10 mouse cellular contexts compared by ENCODE assay signal in the genomic region with DNA sequence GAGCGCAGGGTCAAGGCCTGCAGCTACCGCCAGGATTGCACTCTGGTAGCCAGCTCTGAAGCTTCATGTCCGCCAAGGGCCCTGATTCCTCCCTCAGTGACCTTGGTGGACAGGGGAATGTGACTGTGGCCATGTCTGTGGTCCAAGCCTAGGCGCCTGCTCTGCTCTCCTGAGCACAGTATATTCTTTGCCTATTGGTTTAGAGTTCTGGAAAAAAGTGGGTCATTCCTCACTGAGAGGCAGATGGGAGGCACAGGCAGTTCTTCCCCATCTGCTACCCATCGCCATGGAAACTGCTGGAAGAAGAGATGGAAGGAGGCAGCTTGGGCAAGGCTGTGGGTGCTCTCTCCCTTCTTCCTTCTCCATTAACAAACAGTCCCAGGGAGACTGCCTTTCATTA.
DNase-seq lines count a peak whose midpoint lies in the region; ATAC-seq lines count a peak whose summit lies in the region.
"Had no signal": no experiment of that assay in that cellular context is flagged by ENCODE, and none has a peak within 500 bp of the region (broad histone marks: within the 10 kb centered on the region; RNA-seq: fewer than 3 reads in every experiment).

No protein-coding gene starts in this region.

- H3K4me3 ChIP-seq in hindbrain, embryonic 11.5 days (ENCODE audit: low read depth, low read length): no peak overlapping the region
- no peak overlapping the region for H3K4me3 ChIP-seq in heart, embryonic 12.5 days
- H3K4me3 ChIP-seq: kidney, embryonic 15.5 days; lung, embryonic 15.5 days had no signal

- no peak for ATAC-seq in hindbrain, embryonic 11.5 days (ENCODE audit: low FRiP score)
- ATAC-seq in heart, embryonic 12.5 days (ENCODE audit: insufficient number of reproducible peaks, low FRiP score): no peak

- 82% methylated on average over 5 of the region's 5 CpGs for WGBS in hindbrain, embryonic 11.5 days
- 85% methylated on average over 5 of the region's 5 CpGs for WGBS in heart, embryonic 12.5 days

- H3K9ac ChIP-seq in hindbrain, embryonic 11.5 days (ENCODE audit: low read depth, low read length): no peak overlapping the region
- H3K9ac ChIP-seq in heart, embryonic 12.5 days: no peak overlapping the region
- H3K9ac ChIP-seq: kidney, embryonic 15.5 days; lung, embryonic 15.5 days had no signal

- H3K9me3 ChIP-seq in hindbrain, embryonic 11.5 days (ENCODE audit: control insufficient read depth, low read length): no peaks in the 10 kb centered on the region
- no peaks in the 10 kb centered on the region for H3K9me3 ChIP-seq in heart, embryonic 12.5 days (replicated peaks)
- H3K9me3 ChIP-seq: kidney, embryonic 15.5 days; lung, embryonic 15.5 days had no signal

- H3K4me1 ChIP-seq in hindbrain, embryonic 11.5 days (replicated peaks; ENCODE audit: control insufficient read depth, insufficient read depth, low read length): no peaks in the 10 kb centered on the region; the same call in 1 of the 2 replicates
- no peaks in the 10 kb centered on the region for H3K4me1 ChIP-seq in heart, embryonic 12.5 days (replicated peaks)
- H3K4me1 ChIP-seq: kidney, embryonic 15.5 days; lung, embryonic 15.5 days had no signal

- no peak overlapping the region for H3K4me2 ChIP-seq in hindbrain, embryonic 11.5 days (replicated peaks; ENCODE audit: low read depth, low read length)
- H3K4me2 ChIP-seq in heart, embryonic 12.5 days: no peak overlapping the region
- H3K4me2 ChIP-seq: kidney, embryonic 15.5 days; lung, embryonic 15.5 days had no signal

- no peaks in the 10 kb centered on the region for H3K27me3 ChIP-seq in hindbrain, embryonic 11.5 days (ENCODE audit: control insufficient read depth, insufficient read depth, low read length)
- no peaks in the 10 kb centered on the region; the same call in 1 of the 2 replicates for H3K27me3 ChIP-seq in heart, embryonic 12.5 days (replicated peaks)
- H3K27me3 ChIP-seq: kidney, embryonic 15.5 days; lung, embryonic 15.5 days had no signal

- H3K36me3 ChIP-seq in hindbrain, embryonic 11.5 days (ENCODE audit: control insufficient read depth, insufficient read depth, low read length): peaks cover 5% of the 10 kb centered on the region; the same call in 1 of the 2 replicates
- no peaks in the 10 kb centered on the region for H3K36me3 ChIP-seq in heart, embryonic 12.5 days
- H3K36me3 ChIP-seq: kidney, embryonic 15.5 days; lung, embryonic 15.5 days had no signal

- DNase-seq in adrenal gland, adult 2 months: peak; percentile 20
- DNase-seq in adrenal gland, adult (ENCODE audit: inconsistent age in 2 of 2, low spot score in 1 of 2): no peak
- peak; percentile 34 for DNase-seq in hindbrain, embryonic 11.5 days (ENCODE audit: low spot score)
- DNase-seq in left cerebral cortex, adult 9 months (ENCODE audit: low spot score in 2 of 2): peak; percentile 77 to 87
- peak; percentile 81 for DNase-seq in right cerebral cortex, postnatal 25 days
- no peak for DNase-seq in kidney, adult 9 months
- DNase-seq in yolk sac, embryonic 10.5 days (ENCODE audit: low spot score): no peak

- H3K27ac ChIP-seq in hindbrain, embryonic 11.5 days (ENCODE audit: low read depth, low read length): no peak overlapping the region
- H3K27ac ChIP-seq in heart, embryonic 12.5 days (ENCODE audit: poor library complexity, severe bottlenecking): no peak overlapping the region
- H3K27ac ChIP-seq: kidney, embryonic 15.5 days; lung, embryonic 15.5 days had no signal

Comparison
In these comparisons a context has a peak if more than half of its experiments do, and no peak if none do; other contexts are left out.
1. DNase-seq: peak in adrenal gland, adult 2 months (single experiment), hindbrain, embryonic 11.5 days (single experiment), left cerebral cortex, adult 9 months (2 of 2) and right cerebral cortex, postnatal 25 days (single experiment); none in adrenal gland, adult (0 of 2), kidney, adult 9 months (single experiment) and yolk sac, embryonic 10.5 days (single experiment).